Mouse (Mus musculus): ENCODE results near the gene Ap2s1.

DNA sequence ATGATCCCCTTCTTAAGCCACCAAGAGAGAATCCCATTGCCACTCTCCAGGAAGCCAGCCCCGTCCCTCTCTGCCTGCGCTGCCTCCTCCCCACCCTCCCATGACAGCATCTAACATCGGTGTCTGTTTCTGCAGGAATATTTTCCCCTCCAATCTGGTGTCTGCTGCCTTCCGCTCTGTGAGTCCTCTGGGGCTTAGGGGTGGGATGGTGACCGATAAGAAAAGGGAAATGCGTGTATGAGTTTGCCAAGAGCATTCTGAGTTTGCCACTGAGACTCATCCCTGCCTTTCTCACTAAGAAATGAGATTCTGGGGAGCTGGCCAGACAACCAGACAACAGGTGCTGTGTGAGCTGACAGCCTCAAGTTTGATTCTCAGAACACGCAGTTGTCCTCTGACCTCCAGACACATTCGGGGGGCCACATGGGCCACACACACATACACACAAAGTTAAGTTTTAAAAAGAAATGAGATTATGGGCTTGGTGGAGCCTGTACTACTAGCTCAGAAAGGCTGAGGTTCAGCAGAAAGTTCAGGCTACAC, 47.4 kb downstream of the Ap2s1 start:
- TF ChIP-seq CTCF (IDR thresholded peaks at IDR 0.05; ENCODE audit: borderline replicate concordance, insufficient read depth, low read length) (no peak), POLR2A (IDR thresholded peaks at IDR 0.05; ENCODE audit: low read depth, low read length) (no peak)

Data from embryonic fibroblast, embryonic 13.5 days (primary cell).